Mouse (Mus musculus) hindbrain, embryonic 16.5 days (tissue): ENCODE measurements around the gene Faf2. TPM values are rescaled to one million over a fixed set of nuclear protein-coding genes. Genes with fewer than 3 reads are reported as not detected.

Experiments used
- ATAC-seq: fragments of 200-750 bp; cut with Nextera tagmentation; 2 replicates; pipeline ENCODE4 v1.8.0; 2017; ENCODE audit warnings: moderate TSS enrichment, moderate library complexity
- H3K27ac ChIP-seq: fragments of 300-500 bp; sonication (generic); 2 replicates; pipeline ENCODE4 v1.5.1; 2014; ENCODE audit warnings: low read depth, mild to moderate bottlenecking, control low read depth, low read length, moderate library complexity
- H3K27me3 ChIP-seq: fragments of 300-500 bp; sonication (generic); replicated peaks from 2 replicates; pipeline ENCODE4 v1.6.1; 2014; ENCODE audit warnings: low read length; ENCODE audit not compliant: control insufficient read depth, insufficient read depth
- H3K36me3 ChIP-seq: fragments of 300-500 bp; sonication (generic); 2 replicates; pipeline ENCODE4 v1.6.1; 2014; ENCODE audit warnings: mild to moderate bottlenecking, low read length, moderate library complexity, mixed read lengths; ENCODE audit not compliant: control insufficient read depth, insufficient read depth
- H3K4me1 ChIP-seq: fragments of 300-500 bp; sonication (generic); 2 replicates; pipeline ENCODE4 v1.6.1; 2014; ENCODE audit warnings: low read depth, low read length; ENCODE audit not compliant: control insufficient read depth, insufficient read depth
- H3K4me2 ChIP-seq: fragments of 300-500 bp; sonication (generic); 2 replicates; pipeline ENCODE4 v1.6.1; 2014; ENCODE audit warnings: mild to moderate bottlenecking, low read length, control low read depth, moderate library complexity
- H3K4me3 ChIP-seq: fragments of 300-500 bp; sonication (generic); 2 replicates; pipeline ENCODE4 v1.5.1; 2014; ENCODE audit warnings: mild to moderate bottlenecking, low read length, control low read depth, moderate library complexity
- H3K9ac ChIP-seq: fragments of 300-500 bp; sonication (generic); 2 replicates; pipeline ENCODE4 v1.6.1; 2014; ENCODE audit warnings: low read depth, mild to moderate bottlenecking, control low read depth, low read length, moderate library complexity
- H3K9me3 ChIP-seq: fragments of 300-500 bp; sonication (generic); 2 replicates; pipeline ENCODE4 v1.6.1; 2014; ENCODE audit warnings: mild to moderate bottlenecking, low read length, moderate library complexity; ENCODE audit not compliant: control insufficient read depth
- WGBS: fragments of 180-500 bp; shearing (Covaris S2); extraction: QIAGEN DNeasy Blood & Tissue Kit; methylation state at CpG from one replicate; pipeline ENCODE4 v1.1.7; 2014; 5-methylcytosine and 5-hydroxymethylcytosine counted together
- microRNA-seq: library from miRNA; unstranded; fragments of <30 nt; microRNA quantifications from one replicate; pipeline ENCODE4, GENCODE M21; 2017
- polyA plus RNA-seq: library from polyadenylated mRNA; unstranded; fragments of >200 nt; fragmentation: Nextera tagmentation; extraction: Ambion mirVana; gene quantifications from 2 replicates; pipeline ENCODE4 v1.2.1, GENCODE M21; 2015

Faf2 gene
- polyA plus RNA-seq, 1 experiment from 2014 or later = 61.9 TPM

- Histone ChIP-seq H3K36me3 (no peaks in the 10 kb centered on the region), H3K4me3 (no peak overlapping the region), H3K4me1 (no peaks in the 10 kb centered on the region), H3K4me2 (no peak overlapping the region), H3K27me3 (no peaks in the 10 kb centered on the region), H3K27ac (no peak overlapping the region), H3K9ac (no peak overlapping the region), H3K9me3 (no peaks in the 10 kb centered on the region)
- WGBS = 82% methylated on average over 3 of the region's 3 CpGs
- ATAC-seq = no peak
Observed at GRCm38 (mm10) chr13:54710866-54711265, 89.3 kb downstream of the Faf2 start.

Small RNA genes lying within 50 kb of the gene (microRNA-seq; reads per million reads assigned to microRNA genes)
- gene Gm24195 = not detected

Other genes with a start within 250 kb of the Faf2 start
- 93.8 and 94.8 TPM in 2 replicates for gene Thoc3, start 152.9 kb upstream of the Faf2 start, polyA plus RNA-seq
- gene Simc1, start 118.0 kb upstream of the Faf2 start, polyA plus RNA-seq = 20.4 and 23.7 TPM in 2 replicates
- gene 4833439L19Rik, start 56.3 kb upstream of the Faf2 start, polyA plus RNA-seq = 268 and 272 TPM in 2 replicates
- 96.9 and 100 TPM in 2 replicates for gene Arl10, start 46.8 kb upstream of the Faf2 start, polyA plus RNA-seq
- 64.7 and 69.1 TPM in 2 replicates for gene Nop16, start 31.7 kb upstream of the Faf2 start, polyA plus RNA-seq
- 253 and 288 TPM in 2 replicates for gene Higd2a, start 31.6 kb upstream of the Faf2 start, polyA plus RNA-seq
- 244 and 276 TPM in 2 replicates for gene Cltb, start 10.4 kb upstream of the Faf2 start, polyA plus RNA-seq
- gene Rnf44, start 72.1 kb downstream of the Faf2 start, polyA plus RNA-seq = 56.4 and 64.8 TPM in 2 replicates
- 0.16 and 0.21 TPM in 2 replicates for gene Cdhr2, start 79.7 kb downstream of the Faf2 start, polyA plus RNA-seq
- 4.5 and 5.7 TPM in 2 replicates for gene Gprin1, start 128.1 kb downstream of the Faf2 start, polyA plus RNA-seq
- gene Sncb, start 144.8 kb downstream of the Faf2 start, polyA plus RNA-seq = 130 and 157 TPM in 2 replicates
- not detected in 2 replicates for gene Eif4e1b, start 162.2 kb downstream of the Faf2 start, polyA plus RNA-seq
- 105 and 131 TPM in 2 replicates for gene Tspan17, start 167.6 kb downstream of the Faf2 start, polyA plus RNA-seq